ENCODE assay signal across 13 mouse cellular contexts in genomic region chr3:105756505-105756904, GRCm38 (mm10).
"Had no signal": no experiment of that assay in that cellular context is flagged by ENCODE, and none has a peak within 500 bp of the region (broad histone marks: within the 10 kb centered on the region; RNA-seq: fewer than 3 reads in every experiment).

No protein-coding gene starts in this region.

- H3K4me3 ChIP-seq: left cerebral cortex, adult 2 months; limb, embryonic 10.5 days; liver, embryonic 12.5 days; midbrain, embryonic 12.5 days; neural tube, embryonic 12.5 days had no signal

- H3K9ac ChIP-seq: liver, embryonic 12.5 days; midbrain, embryonic 12.5 days; neural tube, embryonic 12.5 days had no signal

- H3K27me3 ChIP-seq: liver, embryonic 12.5 days; megakaryocyte, embryonic 14.5 days; midbrain, embryonic 12.5 days; neural tube, embryonic 12.5 days had no signal

- H3K4me1 ChIP-seq: limb, embryonic 10.5 days; neural tube, embryonic 12.5 days had no signal

- H3K4me2 ChIP-seq: liver, embryonic 12.5 days; midbrain, embryonic 12.5 days; neural tube, embryonic 12.5 days had no signal

- H3K36me3 ChIP-seq: limb, embryonic 10.5 days; liver, embryonic 12.5 days; midbrain, embryonic 12.5 days; neural tube, embryonic 12.5 days had no signal

- H3K27ac ChIP-seq: left cerebral cortex, adult 2 months; limb, embryonic 10.5 days; macrophage; midbrain, embryonic 12.5 days; neural tube, embryonic 12.5 days had no signal

- DNase-seq: kidney, adult 8-10 months; kidney, postnatal 10 days; kidney, postnatal 4 days; thymus, adult 18-20 months; thymus, postnatal 14 days had no signal

- H3K9me3 ChIP-seq: limb, embryonic 10.5 days; liver, embryonic 12.5 days; megakaryocyte, embryonic 14.5 days; midbrain, embryonic 12.5 days; neural tube, embryonic 12.5 days had no signal

- ATAC-seq: intestine, postnatal 0 days had no signal
